Mouse (Mus musculus): ENCODE data around the gene Dusp15. TPM values are rescaled to one million over a fixed set of nuclear protein-coding genes. Genes with fewer than 3 reads are reported as not detected.

Dusp15 gene
- polyA plus RNA-seq, 1 experiment = 0.36 TPM

DNA sequence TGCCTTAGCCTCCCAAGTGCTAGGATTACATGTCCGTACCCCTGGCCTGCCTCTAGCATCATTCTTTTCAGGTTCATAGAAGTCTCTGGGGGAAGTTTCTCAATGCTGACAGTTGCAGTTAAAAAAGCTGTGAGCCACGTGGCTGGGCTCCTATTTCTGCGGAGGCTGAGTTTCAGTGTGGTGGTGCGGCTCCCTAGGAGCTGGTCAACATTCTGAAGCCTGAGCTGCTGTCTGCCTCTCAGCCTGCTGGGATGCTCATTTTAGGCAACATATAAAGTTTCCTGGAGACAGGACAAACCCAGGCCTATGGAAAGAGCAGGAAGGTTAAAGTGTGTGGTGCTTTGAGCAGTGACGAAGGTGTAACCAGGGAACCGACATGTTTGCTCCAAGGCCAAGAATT is 52.5 kb downstream of the Dusp15 start:
- no peak overlapping the region for H3K4me3 ChIP-seq (ENCODE audit: low read depth, low read length)
- no peaks in the 10 kb centered on the region for H3K4me1 ChIP-seq (ENCODE audit: control insufficient read depth, insufficient read depth, low read length)
- no peaks in the 10 kb centered on the region for H3K9me3 ChIP-seq (replicated peaks; ENCODE audit: control insufficient read depth, insufficient read depth, low read length, poor library complexity, severe bottlenecking)
- TF ChIP-seq CTCF (IDR thresholded peaks at IDR 0.05; ENCODE audit: low read depth, low read length) = no peak
- TF ChIP-seq POLR2A (IDR thresholded peaks at IDR 0.05; ENCODE audit: insufficient read depth, low read length) = no peak
- no peak for TF ChIP-seq EP300 (IDR thresholded peaks at IDR 0.05; ENCODE audit: insufficient read depth, low read depth, low read length)
- H3K36me3 ChIP-seq (ENCODE audit: control insufficient read depth, insufficient read depth, low read length, poor library complexity, severe bottlenecking) = peaks cover 6% of the 10 kb centered on the region
- H3K27ac ChIP-seq (ENCODE audit: insufficient read depth, low read length) = no peak overlapping the region
- no peak overlapping the region for H3K9ac ChIP-seq (ENCODE audit: low read depth, poor library complexity, severe bottlenecking)
- no peaks in the 10 kb centered on the region for H3K27me3 ChIP-seq (ENCODE audit: control insufficient read depth, insufficient read depth, low read length, poor library complexity, severe bottlenecking)

DNA sequence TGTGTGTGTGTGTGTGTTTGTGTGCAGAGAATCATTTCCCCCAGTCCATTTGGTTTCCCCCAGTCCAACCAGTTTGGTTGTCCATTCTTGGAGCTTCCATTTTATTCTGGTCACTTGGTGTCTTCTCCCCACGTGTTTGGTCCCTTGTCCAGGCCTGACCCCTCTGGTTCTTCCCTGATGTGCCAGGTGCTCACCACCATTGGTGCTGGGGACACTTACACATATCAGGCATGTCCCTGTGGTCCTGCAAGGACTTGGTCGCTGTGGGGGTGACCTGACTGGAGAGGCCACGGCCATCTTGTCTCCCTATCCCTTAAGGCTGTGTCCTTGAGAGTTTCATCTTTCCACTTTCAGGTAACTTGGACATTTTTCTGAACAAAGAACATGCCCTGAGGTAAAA is 54.6 kb downstream of the Dusp15 start:
- H3K9me3 ChIP-seq (replicated peaks; ENCODE audit: control insufficient read depth, insufficient read depth, low read length, poor library complexity, severe bottlenecking) = no peaks in the 10 kb centered on the region
- no peak for TF ChIP-seq EP300 (IDR thresholded peaks at IDR 0.05; ENCODE audit: insufficient read depth, low read depth, low read length)
- no peak for TF ChIP-seq POLR2A (IDR thresholded peaks at IDR 0.05; ENCODE audit: insufficient read depth, low read length)
- no peak for TF ChIP-seq CTCF (IDR thresholded peaks at IDR 0.05; ENCODE audit: low read depth, low read length)
- H3K4me1 ChIP-seq (ENCODE audit: control insufficient read depth, insufficient read depth, low read length) = no peaks in the 10 kb centered on the region
- no peaks in the 10 kb centered on the region for H3K27me3 ChIP-seq (ENCODE audit: control insufficient read depth, insufficient read depth, low read length, poor library complexity, severe bottlenecking)
- H3K9ac ChIP-seq (ENCODE audit: low read depth, poor library complexity, severe bottlenecking) = no peak overlapping the region
- no peak overlapping the region for H3K4me3 ChIP-seq (ENCODE audit: low read depth, low read length)
- H3K36me3 ChIP-seq (ENCODE audit: control insufficient read depth, insufficient read depth, low read length, poor library complexity, severe bottlenecking) = peaks cover 24% of the 10 kb centered on the region
- H3K27ac ChIP-seq (ENCODE audit: insufficient read depth, low read length) = no peak overlapping the region

DNA sequence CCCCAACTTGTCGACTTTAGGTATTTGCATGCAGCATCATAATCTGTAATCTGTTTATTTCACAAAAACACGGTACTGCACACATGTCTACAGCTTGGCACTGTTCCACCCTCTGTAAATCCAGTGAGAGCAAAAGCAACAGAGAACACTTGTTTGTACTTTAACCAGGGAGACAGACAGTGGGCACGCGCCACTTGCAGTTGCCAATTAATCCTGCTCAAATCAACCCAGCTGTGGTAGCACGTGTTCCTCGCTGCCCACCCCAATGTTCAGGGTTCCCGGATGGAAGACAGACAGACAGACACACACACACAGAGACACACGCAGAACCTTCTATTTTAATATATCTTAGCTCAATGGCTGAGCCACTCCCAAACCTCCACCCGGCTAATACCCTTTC is 55.7 kb downstream of the Dusp15 start:
- no peak overlapping the region for H3K27ac ChIP-seq (ENCODE audit: insufficient read depth, low read length)
- peaks cover 33% of the 10 kb centered on the region for H3K36me3 ChIP-seq (ENCODE audit: control insufficient read depth, insufficient read depth, low read length, poor library complexity, severe bottlenecking)
- no peaks in the 10 kb centered on the region for H3K9me3 ChIP-seq (replicated peaks; ENCODE audit: control insufficient read depth, insufficient read depth, low read length, poor library complexity, severe bottlenecking)
- H3K9ac ChIP-seq (ENCODE audit: low read depth, poor library complexity, severe bottlenecking) = no peak overlapping the region
- no peak overlapping the region for H3K4me3 ChIP-seq (ENCODE audit: low read depth, low read length)
- H3K4me1 ChIP-seq (ENCODE audit: control insufficient read depth, insufficient read depth, low read length) = no peaks in the 10 kb centered on the region
- H3K27me3 ChIP-seq (ENCODE audit: control insufficient read depth, insufficient read depth, low read length, poor library complexity, severe bottlenecking) = no peaks in the 10 kb centered on the region
- TF ChIP-seq CTCF (IDR thresholded peaks at IDR 0.05; ENCODE audit: low read depth, low read length) (no peak), POLR2A (IDR thresholded peaks at IDR 0.05; ENCODE audit: insufficient read depth, low read length) (no peak), EP300 (IDR thresholded peaks at IDR 0.05; ENCODE audit: insufficient read depth, low read depth, low read length) (no peak)

Other genes starting within 250 kb of the Dusp15 start
- gene Id1, start 215.4 kb downstream of the Dusp15 start, polyA plus RNA-seq (2011; ENCODE audit: insufficient read depth, insufficient read length, low read depth, missing spikeins) = 19.0 and 20.5 TPM in 2 replicates
- gene Cox4i2, start 197.5 kb downstream of the Dusp15 start, polyA plus RNA-seq (2011; ENCODE audit: insufficient read depth, insufficient read length, low read depth, missing spikeins) = 0.94 and 1.1 TPM in 2 replicates
- 108 TPM in 2 replicates for gene Bcl2l1, start 120.0 kb downstream of the Dusp15 start, polyA plus RNA-seq (2011; ENCODE audit: insufficient read depth, insufficient read length, low read depth, missing spikeins)
- 183 TPM in 2 replicates for gene Tpx2, start 103.7 kb downstream of the Dusp15 start, polyA plus RNA-seq (2011; ENCODE audit: insufficient read depth, insufficient read length, low read depth, missing spikeins)
- not detected in 2 replicates for gene Mylk2, start 40.3 kb downstream of the Dusp15 start, polyA plus RNA-seq (2011; ENCODE audit: insufficient read depth, insufficient read length, low read depth, missing spikeins)
- gene Foxs1, start 18.5 kb downstream of the Dusp15 start, polyA plus RNA-seq (2011; ENCODE audit: insufficient read depth, insufficient read length, low read depth, missing spikeins) = not detected in 2 replicates
- 2.1 and 2.7 TPM in 2 replicates for gene Ttll9, start 10.8 kb upstream of the Dusp15 start, polyA plus RNA-seq (2011; ENCODE audit: insufficient read depth, insufficient read length, low read depth, missing spikeins)
- 39.8 and 44.2 TPM in 2 replicates for gene Pdrg1, start 63.7 kb upstream of the Dusp15 start, polyA plus RNA-seq (2011; ENCODE audit: insufficient read depth, insufficient read length, low read depth, missing spikeins)
- gene Xkr7, start 80.2 kb upstream of the Dusp15 start, polyA plus RNA-seq (2011; ENCODE audit: insufficient read depth, insufficient read length, low read depth, missing spikeins) = not detected in 2 replicates
- gene Ccm2l, start 114.3 kb upstream of the Dusp15 start, polyA plus RNA-seq (2011; ENCODE audit: insufficient read depth, insufficient read length, low read depth, missing spikeins) = not detected in 2 replicates
- gene Hck, start 156.8 kb upstream of the Dusp15 start, polyA plus RNA-seq (2011; ENCODE audit: insufficient read depth, insufficient read length, low read depth, missing spikeins) = 2.4 TPM in 2 replicates
- gene Tm9sf4, start 209.6 kb upstream of the Dusp15 start, polyA plus RNA-seq (2011; ENCODE audit: insufficient read depth, insufficient read length, low read depth, missing spikeins) = 83.2 and 98.0 TPM in 2 replicates

All from ES-Bruce4 (cell line).